In the genomic region with DNA sequence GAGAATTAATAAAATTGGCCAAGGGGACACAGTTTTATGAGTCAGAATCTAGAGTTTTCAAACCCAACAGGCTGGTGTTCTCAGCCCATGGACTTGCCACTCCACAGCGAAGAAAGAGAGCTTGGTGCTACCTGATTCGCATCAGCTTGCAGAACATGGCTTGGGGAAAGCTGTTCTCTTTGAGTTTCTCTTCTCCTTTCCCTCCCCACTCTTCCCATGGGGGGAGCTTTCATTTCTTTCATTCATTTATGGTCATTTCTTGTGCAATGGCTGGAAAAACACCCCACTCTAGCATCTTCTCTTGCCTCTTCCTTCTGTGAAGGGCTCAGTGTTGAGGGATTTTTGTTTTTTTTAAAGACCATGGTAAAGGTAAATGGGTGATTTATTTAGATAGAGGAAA, we compare ENCODE assay signal across 15 mouse cellular contexts.
"Had no signal": no experiment of that assay in that cellular context is flagged by ENCODE, and none has a peak within 500 bp of the region (broad histone marks: within the 10 kb centered on the region; RNA-seq: fewer than 3 reads in every experiment).

No protein-coding gene starts in this region.

- DNase-seq: gastrocnemius, postnatal 14 days; gastrocnemius, postnatal 36 days; heart, adult 2 months; heart, postnatal 10 days; heart, postnatal 4 days; kidney, adult 18-20 months; kidney, adult 8-10 months; kidney, postnatal 10 days; kidney, postnatal 25 days; kidney, postnatal 4 days; layer of hippocampus, postnatal 36 days had no signal

- ATAC-seq: inflammation-experienced regulatory T-cells, adult 6 months; intestine, embryonic 15.5 days; intestine, postnatal 0 days; liver, embryonic 12.5 days had no signal
